Mouse (Mus musculus): ENCODE data around the gene Jam3.

Jam3 gene

DNA sequence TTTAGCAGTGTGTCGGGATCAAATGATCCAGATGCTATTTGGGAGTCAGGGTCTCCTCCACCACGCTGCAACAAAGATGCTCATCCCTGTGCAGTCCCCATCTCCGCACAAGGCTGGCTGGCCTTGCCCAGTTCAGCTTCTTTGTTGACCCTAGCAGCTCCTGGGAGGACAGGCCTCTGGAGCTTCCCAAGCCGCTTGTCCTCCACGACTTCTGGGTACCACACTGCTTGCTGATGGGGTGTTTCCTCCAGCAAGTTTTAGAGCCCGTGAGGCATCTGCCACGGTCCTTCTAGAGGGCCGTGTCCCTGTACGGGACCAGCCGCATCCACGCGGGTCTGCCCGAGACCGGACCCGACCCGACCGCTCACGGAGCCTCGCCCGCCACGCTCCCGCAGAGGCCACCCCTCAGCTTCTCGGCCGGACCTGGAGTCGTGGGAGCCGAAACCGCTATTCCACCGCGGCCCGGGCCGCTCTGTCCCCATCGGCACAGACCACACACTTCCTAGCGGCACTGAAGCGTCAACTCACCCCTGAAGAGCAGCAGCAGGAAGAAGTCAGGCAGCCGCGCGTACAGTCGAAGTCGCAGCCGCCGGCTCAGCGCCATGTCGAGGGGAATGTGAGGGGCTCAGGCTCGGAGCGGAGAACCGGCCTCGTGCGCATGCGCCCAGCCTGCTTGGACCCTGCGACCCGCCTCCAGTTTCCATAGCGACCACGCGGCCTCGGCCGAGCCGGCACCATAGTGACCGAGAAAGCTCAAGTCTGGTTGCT lies at the start of gene Jam3:
Gene Jam3, minus strand, starts transcription at position 659 of the 768 bp plus-strand sequence.
- peak; percentile 38 for DNase-seq

DNA sequence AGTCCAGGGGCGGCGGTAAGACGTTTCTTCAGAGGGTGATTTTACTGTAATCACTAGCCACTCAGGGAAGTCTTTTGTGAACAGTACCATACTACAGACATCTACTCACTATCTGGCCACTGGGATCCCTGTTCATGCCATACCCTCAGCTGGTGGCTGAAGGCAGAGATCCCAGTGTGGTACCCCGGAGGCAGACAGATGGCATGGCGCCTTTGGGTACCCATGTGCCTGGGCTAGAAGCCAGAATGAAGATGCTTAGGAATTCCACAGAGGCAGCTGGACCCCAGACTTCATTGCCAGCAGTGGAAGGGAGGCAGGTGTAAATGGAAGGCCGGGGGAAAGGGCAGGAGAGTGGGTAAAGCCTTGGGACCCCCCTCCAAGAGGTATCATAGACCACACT lies 49.0 kb upstream of the Jam3 start:
- DNase-seq: no peak

DNA sequence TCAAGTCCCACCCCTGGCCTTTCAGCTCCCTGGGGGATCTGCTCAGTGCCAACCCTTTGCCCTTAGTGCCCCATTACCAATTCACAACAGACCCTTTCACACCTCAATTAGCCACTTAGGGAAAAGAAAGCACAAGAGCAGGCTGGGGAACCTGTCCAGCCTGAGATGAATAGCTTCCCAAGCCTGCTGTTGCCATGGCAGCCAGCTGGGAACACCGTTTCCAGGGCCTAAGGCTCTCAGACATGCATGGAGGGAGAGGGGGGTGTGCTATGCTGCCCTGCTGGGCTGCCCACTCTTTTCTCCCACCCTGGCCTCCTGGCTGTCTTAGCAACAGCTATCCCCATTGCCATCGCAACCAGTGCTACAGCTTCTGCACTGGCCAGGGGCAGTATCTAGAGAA lies 47.9 kb upstream of the Jam3 start:
- no peak for DNase-seq

GRCm38 (mm10) chr9:27201472-27202219 lies 46.4 kb upstream of the Jam3 start:
- DNase-seq: no peak

- DNase-seq: no peak
These were observed 38.4 kb upstream of the Jam3 start for GRCm38 (mm10) chr9:27193592-27194080.

GRCm38 (mm10) chr9:27192761-27193591 lies 37.8 kb upstream of the Jam3 start:
- DNase-seq: no peak

DNA sequence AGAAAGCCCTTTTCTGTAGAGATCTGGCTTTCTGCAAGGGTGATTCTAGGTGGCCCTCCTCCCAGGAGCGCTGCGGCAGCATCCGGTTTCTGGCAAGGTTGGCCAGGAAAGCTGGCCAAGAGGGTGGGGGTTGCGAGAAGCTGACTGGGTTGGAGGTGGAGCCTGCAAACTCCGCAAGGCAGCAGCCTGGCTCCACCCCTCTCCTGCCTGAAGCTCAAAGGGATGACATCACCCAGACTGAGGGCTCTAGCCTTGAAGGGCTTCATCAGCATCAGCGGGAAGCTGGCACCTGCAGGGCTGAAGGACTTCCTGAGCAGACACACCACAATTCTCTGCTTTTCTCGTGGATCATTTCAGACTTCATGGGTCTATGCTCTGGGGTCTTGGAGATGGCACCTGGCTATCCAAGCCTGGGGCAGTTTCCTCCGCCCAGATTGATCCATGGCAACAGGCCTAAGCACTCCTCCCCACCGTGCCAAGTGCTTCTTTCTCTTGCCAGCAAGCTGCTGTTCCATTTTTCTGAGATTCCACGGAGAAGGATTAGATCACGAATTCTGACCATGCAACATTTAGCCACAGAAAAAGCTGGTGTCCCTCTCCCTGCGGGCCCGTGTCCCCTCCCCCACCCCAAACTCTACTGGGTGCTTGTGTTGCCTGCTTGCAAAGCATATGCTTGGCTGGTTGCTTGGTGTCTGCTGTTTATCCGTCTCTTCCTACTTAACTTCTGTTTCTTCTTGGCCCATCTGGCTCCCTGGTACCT lies 37.0 kb upstream of the Jam3 start:
- peak; percentile 40 for DNase-seq

- no peak for DNase-seq
These were observed 36.3 kb upstream of the Jam3 start for GRCm38 (mm10) chr9:27191501-27191981.

DNA sequence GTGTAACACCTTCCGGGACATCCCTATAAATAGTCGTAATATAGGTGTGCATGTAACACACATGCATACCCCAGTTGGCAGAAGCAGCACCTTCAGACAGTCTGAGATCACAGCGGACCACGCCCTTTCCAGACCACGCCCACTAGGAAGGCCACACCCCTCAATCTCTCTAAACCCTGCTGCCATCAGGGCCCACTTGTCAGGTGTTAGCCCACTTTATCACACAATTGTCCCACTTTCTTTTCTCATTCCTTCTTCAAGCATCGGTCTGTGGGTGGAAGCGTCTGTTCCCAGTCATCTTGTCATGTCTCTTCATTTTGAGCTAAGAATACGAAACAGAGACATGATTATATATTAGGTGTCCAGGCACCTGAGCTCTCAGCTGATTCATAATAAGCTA lies 35.2 kb upstream of the Jam3 start:
- no peak for DNase-seq

- DNase-seq: no peak
These were observed 34.1 kb upstream of the Jam3 start for GRCm38 (mm10) chr9:27189306-27189705.

DNA sequence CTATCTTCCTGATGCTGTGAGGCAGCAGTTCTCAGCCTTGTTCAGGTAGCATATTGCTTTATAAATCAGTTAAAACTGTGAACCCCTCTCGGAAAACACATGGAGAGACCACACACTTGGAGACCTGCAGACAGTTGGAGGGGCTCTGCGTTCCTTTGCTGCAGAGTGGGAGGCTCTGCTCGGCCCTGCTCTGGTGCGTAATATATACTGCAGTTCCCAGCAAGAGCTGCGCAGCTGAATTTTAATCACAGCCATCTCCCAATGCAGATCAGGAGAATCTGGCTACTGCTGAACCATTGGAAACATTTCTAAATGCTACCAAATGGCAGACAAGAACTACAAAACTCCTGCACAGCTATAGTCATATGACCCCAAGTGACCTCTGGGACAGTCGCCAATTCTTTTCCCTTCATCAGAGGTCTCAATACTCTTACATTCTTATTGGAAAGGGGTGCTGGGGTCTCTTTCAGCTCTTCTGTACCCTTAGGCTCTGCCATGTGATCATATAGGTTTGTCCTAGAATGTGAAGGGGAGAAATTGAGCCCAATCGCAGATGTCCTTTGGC lies 33.5 kb upstream of the Jam3 start:
- DNase-seq: no peak

DNA sequence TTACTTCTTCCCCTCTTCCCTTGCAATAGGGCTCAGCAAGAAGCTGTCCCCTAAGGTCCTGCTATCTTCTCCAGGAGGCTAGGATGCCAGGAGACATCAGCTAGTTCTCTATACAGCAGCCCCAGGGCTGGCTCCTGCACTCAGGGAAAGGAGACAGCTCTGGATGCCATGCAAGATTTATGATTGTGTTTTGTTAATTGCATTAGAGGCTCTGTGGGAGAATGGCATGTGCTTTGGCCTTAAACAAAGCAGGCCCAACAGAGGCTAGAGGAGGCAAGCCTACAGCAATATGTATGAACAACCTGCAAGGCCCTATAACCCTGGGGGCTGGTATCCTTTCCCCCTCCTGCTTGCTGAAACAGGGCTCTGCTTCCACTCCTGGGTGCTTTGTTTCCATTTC lies 30.6 kb upstream of the Jam3 start:
- no peak for DNase-seq

DNA sequence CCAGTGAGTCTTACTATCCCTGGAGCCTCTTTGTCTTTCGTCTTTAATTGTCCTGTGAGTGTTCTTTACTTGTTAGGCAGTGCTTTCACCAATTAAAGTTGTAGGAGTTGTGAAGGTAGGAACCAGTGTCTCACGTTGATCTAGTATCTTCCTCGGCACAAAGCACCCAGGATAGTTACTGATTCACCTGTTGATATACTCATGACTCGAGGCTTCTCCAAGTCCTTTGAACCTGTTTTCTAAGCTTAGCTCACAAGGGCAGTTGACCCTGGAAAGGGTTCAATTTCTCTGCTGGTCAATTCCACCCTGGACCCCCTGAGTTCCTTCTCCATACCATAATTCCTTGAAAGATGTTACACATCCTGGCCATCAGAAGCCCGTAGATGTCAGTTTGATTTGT lies 26.9 kb upstream of the Jam3 start:
- DNase-seq: no peak

DNA sequence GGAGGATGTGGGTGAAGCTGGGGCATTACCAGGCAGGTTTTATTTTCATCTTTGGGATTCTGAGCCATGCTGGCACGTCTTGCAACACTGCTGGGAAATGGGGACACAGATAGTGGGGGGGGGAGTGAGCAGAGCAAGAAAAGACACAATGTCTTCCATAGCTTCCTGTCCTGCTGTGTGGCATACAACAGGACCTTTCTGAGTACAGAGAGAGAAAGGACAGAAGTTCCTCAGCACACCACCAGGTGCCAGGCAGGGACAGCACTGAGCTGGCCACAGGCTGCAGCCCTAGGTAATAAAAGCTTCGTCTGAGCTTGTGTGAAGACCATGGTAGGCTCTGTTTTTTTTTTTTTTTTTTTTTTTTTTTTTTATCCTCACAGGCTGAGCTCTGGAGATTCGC lies 25.3 kb upstream of the Jam3 start:
- no peak for DNase-seq

DNA sequence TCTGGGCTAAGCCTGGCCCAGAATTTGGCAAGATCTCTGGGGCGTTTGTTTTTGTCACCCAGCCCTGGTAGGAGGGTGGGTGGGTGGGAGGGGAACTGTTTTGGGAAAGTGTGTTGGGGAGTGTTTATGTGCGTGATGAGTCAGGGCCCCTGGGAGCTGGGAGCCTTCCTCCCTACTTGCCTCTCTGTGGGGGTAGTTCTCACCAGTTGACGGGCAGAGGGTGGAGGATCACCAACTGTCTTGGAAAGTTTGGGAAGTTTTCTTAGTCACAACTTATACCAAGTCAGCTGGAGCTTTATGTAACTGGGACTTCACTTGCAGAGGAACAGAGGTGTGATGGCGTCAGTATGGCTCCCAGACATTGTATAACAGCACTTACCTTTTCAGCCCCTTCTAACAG lies 23.7 kb upstream of the Jam3 start:
- DNase-seq: no peak

DNA sequence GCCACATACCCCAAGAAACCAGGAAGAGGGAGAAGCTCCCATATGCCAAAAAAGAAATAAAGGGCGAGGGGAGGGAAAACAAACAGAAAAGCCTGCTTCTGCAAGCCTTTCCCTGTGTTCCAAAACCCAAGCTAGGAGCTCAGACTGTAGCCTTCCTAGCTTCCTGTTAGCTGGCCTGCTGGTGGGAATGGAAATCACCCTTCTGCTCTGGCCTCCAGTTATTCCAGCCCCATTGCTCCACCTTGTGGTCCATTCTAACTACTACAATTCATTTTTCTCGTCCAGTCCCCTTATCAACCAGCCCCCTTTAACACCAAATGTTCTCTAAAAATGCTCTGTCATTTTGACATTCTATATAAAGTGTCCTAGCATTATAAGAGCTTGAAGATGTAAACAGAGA lies 20.9 kb upstream of the Jam3 start:
- peak; percentile 5 for DNase-seq

- DNase-seq: no peak
These were observed 20.5 kb upstream of the Jam3 start for GRCm38 (mm10) chr9:27175682-27176081.

GRCm38 (mm10) chr9:27175241-27175640 lies 20.0 kb upstream of the Jam3 start:
- DNase-seq: no peak

DNA sequence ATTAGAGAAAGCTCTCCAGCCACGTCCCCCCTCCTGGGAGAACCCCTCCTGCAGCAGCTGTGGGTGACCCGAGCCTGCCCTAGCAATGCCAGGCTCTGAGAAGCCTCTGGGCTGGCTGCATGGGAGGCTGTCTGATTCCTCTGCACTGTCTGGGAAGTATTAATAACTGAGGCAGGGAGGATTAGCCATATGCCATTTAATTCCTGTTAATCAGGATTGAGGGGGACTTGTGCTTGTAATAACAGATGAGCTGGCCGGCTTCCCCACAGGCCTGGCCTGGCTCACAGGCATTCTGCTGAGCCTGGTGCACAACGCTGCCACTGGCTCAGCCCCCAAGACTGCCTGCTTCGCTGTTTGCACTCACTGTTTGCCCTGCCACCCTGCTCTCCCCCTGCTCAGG lies 18.9 kb upstream of the Jam3 start:
- no peak for DNase-seq

DNA sequence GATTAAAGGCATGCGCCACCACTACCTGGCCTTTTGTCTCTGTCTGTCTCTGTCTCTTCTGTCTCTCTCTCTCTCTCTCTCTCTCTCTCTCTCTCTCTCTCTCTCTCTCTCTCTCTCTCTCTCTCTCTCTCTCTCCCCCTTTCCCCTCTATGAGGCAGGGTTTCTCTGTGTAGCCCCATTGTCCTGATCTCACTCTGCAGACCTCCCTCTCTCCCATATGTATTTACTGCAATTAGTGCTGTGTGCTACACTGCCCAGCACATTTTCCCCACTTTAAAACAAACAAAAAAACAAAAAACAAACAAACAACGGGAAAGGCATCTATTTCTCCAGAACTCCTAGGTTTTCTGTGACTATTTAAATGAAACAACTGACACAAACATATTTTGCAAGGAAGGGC lies 18.4 kb upstream of the Jam3 start:
- no peak for DNase-seq

DNA sequence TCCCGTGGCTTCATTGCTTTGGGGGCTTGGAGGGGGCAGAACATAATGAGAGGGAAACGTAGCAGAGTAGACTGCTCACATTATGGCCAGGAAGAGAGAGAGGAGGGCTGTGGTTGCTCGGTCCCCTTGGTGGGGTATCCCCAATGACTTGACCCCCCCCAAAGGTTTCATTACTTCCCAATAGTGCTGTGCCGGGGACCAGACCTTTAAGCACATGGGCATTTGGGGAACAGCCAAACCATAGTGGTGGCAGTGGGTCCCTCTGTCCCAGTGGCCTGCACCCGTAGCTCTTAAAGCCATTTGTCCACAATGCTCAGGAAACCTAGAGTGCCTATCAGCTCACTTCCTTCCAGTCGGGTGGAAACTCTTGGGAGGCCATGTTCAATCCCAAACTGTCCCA lies 17.6 kb upstream of the Jam3 start:
- DNase-seq: no peak

DNA sequence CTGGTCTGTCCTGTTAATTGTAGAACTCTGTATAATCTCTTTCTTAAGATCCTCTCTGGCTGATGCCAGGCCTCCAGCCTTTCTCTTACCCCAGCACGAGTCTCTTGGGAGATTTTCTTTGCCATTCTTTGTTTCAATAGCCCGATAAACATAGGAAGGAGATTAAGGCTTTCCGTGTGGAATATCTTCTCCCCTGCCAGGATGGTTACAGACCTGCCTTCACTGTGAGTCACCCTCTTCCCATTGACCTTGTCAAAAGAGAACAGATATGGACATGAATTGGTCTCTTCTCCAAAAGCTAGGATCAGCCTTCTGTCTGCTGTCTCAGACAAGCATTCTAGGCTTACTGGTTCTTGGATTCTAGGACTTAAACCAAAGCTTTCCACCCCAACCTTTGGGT lies 15.5 kb upstream of the Jam3 start:
- DNase-seq: no peak

Measured in thymus, postnatal 25 days (tissue).